Mouse (Mus musculus): ENCODE results near the gene Sema3c.
"Not testable (repeated sequence)": the region's sequence is repeated elsewhere in the genome, so short reads cannot be mapped to it uniquely, and the experiment has no call there.

Gene Sema3c

GRCm38 (mm10) chr5:17573694-17574380 lies at the start of gene Sema3c:
Gene Sema3c (plus strand): TSS chr5:17574281.
- no peak for DNase-seq (ENCODE audit: low read depth)

DNA sequence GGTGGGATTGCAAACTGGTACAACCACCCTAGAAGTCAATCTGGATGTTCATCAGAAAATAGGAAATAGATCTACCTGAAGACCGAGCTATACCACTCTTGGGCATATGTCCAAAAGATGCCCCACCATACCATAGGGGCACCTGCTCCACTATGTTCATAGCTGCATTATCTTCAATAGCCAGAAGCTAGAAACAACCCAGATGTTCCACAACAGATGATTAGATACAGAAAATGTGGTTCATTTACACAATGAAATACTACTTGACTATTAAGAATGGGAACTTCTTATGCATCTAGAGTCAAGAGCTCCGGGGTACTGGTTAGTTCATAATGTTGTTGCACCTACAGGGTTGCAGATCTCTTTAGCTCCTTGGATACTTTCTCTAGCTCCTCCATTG lies 42.9 kb upstream of the Sema3c start:
- DNase-seq (ENCODE audit: low read depth): not testable (repeated sequence)

- DNase-seq (ENCODE audit: low read depth): no peak
Observed at GRCm38 (mm10) chr5:17543141-17543540, 30.9 kb upstream of the Sema3c start.

DNA sequence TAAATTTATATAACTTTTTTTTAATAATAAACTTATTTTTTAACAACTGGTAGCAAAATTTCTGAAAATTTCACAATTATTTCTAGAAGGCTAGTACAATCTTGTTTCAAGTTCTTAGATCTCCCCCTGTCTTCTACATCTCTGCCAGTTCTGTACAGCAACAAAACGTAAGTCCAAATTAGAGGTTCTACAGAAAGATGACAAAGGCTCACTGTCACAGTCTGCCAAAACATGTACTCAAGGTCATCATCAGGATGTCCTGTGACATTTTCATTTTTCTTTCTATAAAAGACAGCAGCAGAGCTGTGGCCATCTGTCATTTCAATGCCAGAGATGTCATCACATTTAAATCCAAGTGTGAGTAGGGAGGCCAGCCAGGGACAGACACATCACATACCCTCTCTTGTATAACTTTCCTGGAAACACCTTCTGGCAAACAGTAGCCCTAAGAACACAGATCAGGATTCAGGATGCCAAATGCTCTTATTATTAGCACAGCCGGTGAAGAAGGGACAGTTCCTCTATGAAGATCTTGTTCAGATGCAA lies 29.1 kb upstream of the Sema3c start:
- no peak for DNase-seq (ENCODE audit: low read depth)

- no peak for DNase-seq (ENCODE audit: low read depth)
Observed at GRCm38 (mm10) chr5:17551693-17552092, 22.4 kb upstream of the Sema3c start.

GRCm38 (mm10) chr5:17556073-17556473 lies 18.0 kb upstream of the Sema3c start:
- DNase-seq (ENCODE audit: low read depth): no peak

- no peak for DNase-seq (ENCODE audit: low read depth)
Observed at GRCm38 (mm10) chr5:17556715-17557265, 17.3 kb upstream of the Sema3c start.

DNA sequence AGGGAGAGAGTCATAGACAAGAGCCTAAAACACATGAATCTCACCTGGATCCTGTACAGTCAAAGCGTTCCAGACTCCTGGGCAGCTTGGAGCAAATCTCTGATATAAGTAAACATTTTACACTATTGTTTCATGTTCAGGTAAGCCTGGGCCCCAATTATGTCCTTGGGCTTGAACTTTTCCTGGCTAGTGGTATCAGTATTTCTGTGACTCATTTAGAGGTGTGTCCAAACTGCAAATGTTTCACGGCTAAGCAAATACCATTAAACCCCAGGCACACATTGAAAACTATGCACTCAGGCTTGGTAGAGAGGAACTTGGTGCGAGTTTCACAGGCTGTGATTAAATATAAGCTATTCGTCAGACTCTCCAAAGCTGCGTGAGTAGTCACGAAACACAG lies 2.5 kb upstream of the Sema3c start:
- DNase-seq (ENCODE audit: low read depth): no peak

- DNase-seq (ENCODE audit: low read depth): no peak
Observed at GRCm38 (mm10) chr5:17574413-17575182, 517 bp downstream of the Sema3c start.

GRCm38 (mm10) chr5:17575183-17575495 lies 1.1 kb downstream of the Sema3c start:
- no peak for DNase-seq (ENCODE audit: low read depth)

GRCm38 (mm10) chr5:17576069-17576468 lies 2.0 kb downstream of the Sema3c start:
- DNase-seq (ENCODE audit: low read depth): no peak

- no peak for DNase-seq (ENCODE audit: low read depth)
Observed at GRCm38 (mm10) chr5:17582047-17582515, 8.0 kb downstream of the Sema3c start.

- no peak for DNase-seq (ENCODE audit: low read depth)
Observed at GRCm38 (mm10) chr5:17584299-17584945, 10.3 kb downstream of the Sema3c start.

DNA sequence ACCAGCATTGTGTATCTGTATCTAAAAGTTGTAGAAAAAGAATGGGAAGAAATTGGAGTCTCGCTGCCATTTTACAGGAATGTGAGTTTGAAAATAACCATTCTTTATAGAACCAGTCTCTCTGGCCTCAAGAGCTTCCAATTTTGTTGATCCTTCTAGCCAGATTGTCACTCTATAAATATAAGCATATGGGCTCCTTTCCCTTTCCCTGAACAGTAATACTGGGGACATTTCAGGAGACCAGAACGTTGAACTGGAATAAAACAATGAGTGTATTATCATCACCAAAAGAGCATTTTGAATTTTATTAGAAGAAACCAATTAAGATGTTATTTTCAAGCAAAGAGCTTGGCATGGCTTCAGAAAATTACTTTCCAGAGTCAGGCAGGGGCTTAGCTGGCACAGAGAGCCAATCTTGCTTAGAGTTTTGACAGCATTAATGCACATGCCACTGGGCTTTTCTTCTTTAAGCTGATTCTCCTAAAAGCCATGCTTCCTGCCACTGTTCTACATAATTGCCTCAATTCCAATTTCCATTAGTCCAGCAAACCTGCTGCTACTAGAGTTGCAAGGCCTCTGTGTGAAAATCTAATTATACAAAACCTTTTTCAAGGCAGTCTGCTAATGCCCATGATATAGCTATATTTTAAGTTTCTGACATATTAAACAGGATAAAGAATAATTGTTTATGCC lies 12.6 kb downstream of the Sema3c start:
- DNase-seq (ENCODE audit: low read depth): no peak

DNA sequence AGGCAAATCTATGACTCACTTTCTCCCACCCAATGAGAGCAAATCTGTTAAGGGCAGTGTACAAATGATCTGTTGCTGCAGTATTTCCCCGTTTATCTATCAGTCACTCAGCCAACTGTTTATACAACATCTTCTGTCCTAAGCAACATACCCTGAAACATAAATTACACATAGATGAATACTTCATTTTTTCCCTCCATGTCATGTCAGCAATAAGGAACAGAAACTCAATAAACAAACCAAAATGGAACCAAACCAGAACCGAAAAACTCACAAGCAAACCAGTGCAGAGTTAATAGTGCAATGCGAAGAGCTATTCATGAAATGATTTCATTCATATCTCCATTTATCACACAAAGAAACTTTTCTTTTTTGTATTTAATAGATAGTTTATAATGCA lies 17.8 kb downstream of the Sema3c start:
- no peak for DNase-seq (ENCODE audit: low read depth)

- no peak for DNase-seq (ENCODE audit: low read depth)
Observed at GRCm38 (mm10) chr5:17601700-17602099, 27.6 kb downstream of the Sema3c start.

DNA sequence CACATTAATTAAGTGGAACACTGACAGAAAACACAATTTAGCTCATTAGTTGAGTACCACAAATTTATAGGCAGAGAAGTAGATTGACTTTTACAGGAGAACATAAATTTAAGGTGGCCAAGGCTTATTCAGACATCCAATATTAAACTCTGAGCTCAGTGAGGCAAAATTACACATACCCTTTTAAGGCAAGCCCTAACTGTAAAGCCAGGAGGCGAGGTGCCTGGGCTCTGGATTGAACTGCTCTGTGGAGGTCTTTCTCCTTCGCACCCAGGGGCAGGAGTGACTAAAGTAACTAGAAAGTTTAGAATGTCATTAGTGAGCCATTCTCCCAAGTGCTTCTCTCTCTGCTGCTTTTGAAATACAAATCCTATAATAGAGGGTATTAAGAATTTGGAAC lies 46.5 kb downstream of the Sema3c start:
- no peak for DNase-seq (ENCODE audit: low read depth)

DNA sequence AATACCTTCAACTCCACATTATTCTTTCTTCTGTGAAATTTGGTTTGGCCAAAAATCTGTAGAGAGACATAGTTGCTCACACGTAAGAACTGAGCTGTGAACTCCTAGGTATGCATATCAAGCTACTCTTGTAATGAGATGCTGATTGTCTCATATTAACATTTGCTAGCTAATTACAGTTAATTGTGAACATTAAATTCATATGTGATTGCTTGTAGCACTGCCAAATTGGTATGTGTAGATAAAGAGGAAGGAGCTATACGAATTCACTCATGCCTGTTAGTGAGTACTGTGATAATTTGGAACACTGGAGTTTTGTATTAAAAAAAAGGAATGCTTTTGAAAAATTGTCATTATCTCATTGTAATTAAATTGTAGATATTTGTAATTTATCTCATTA lies 48.5 kb downstream of the Sema3c start:
- DNase-seq (ENCODE audit: low read depth): no peak

- DNase-seq (ENCODE audit: low read depth): no peak
Observed at GRCm38 (mm10) chr5:17628606-17629005, 54.5 kb downstream of the Sema3c start.

DNA sequence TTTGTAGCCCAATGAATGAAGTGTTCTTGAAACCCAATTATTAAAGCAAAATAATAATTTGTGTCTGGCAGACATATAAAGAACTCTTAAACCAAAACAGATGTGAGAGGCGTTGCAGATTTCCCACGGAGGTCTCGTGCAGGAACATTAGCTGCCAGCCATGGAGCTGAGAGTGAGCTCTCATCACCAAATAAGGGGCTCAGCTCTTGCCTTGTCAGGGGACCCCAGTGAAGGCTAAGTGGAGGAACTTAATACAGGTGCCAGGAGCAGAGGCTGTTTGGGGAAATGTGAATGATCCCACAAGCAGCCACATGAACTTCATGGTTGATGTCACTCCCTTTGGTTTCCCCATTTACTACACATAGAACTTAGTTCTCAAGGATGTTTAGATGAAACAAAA lies 55.5 kb downstream of the Sema3c start:
- DNase-seq (ENCODE audit: low read depth): no peak

DNA sequence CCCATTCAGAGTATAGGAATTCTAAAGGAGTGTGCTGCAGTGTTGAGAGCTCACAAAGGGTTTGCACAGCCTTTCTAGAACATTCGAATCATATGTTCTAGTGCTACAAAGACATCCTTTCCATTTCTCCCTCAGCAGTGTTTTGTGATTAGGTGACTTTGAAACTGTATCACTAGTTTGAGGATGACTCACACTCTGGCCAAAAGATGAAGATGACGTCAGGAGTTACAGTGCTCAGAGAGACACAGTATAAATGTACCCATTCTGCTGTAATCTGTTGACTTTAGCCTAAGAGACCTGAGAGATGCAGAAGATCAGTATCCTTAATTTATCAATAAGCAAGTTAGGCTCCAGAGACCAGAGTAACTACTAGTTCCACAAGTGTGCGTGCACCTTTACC lies 65.4 kb downstream of the Sema3c start:
- DNase-seq (ENCODE audit: low read depth): no peak

DNA sequence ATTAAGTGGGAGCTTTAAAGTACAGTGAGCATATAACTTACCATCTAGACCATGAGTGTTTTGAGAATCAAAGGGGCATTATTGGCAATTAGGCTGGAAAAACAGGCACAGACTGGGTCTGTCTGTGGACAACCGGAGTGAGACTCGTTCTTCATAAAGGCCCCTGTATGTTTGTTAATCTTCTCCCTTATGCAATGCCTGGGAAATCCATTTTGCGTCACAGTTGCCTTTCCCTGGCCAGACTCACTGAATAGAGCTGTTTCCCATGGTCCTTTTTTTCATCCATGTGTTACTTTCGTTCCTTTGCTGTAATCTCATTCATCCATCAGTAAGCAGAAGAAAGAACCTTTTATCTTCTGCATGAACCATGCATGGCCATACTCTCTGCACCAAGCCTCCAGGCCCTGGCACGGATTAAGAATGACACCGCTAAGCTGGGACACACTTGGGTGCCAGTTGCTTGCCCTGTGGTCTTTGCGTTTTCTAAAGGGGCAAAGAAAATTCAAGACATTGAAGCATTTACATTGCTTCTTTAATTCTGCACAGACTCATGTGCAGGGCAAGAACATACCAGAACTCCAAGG lies 73.7 kb downstream of the Sema3c start:
- DNase-seq (ENCODE audit: low read depth): no peak

All from c-Kit-positive CD71-positive TER-119-negative erythroid progenitor cells, embryonic 14.5 days (primary cell).